Mouse (Mus musculus) spleen, adult 10 weeks (tissue): ENCODE results near the gene Gm21903. TPM values are rescaled to one million over a fixed set of nuclear protein-coding genes. Genes with fewer than 3 reads are reported as not detected.

Experiments
- polyA plus RNA-seq: library from polyadenylated mRNA; stranded (reverse); fragments of 350-450 nt; fragmentation: Illumina TruSeq; extraction: RNeasy Lipid Tissue Mini Kit (QIAGEN cat#74804); gene quantifications from one replicate; pipeline ENCODE4 v1.2.3, GENCODE M21; 2015; ENCODE audit warnings: low replicate concordance; ENCODE audit not compliant: insufficient read depth

The Gm21903 gene
- polyA plus RNA-seq, result not detected

GRCm38 (mm10) chr17:39043241-39043640 lies at the start of gene Gm21903:
Gene Gm21903 (minus strand): TSS chr17:39043341.

GRCm38 (mm10) chr17:39076937-39077336 lies 33.8 kb upstream of the Gm21903 start, which contains the start of gene Esp23:
Gene Esp23 (minus strand): TSS chr17:39077037.

GRCm38 (mm10) chr17:39036395-39036794 lies 6.7 kb downstream of the Gm21903 start, which contains the start of gene Esp24:
Gene Esp24 (plus strand): TSS chr17:39036695.

Other genes with a start within 250 kb of the Gm21903 start
- gene Esp24, start 6.6 kb downstream of the Gm21903 start, polyA plus RNA-seq, result not detected
- gene Esp23, start 33.7 kb upstream of the Gm21903 start, polyA plus RNA-seq, result not detected
- not detected for gene Esp22, start 52.0 kb upstream of the Gm21903 start, polyA plus RNA-seq